Mouse (Mus musculus): ENCODE results near the gene Dhx58.
A peak's percentile ranks its signal among the peaks of the same experiment; 100 is the strongest.
"Not testable (repeated sequence)": the region's sequence is repeated elsewhere in the genome, so short reads cannot be mapped to it uniquely, and the experiment has no call there.

The Dhx58 gene

DNA sequence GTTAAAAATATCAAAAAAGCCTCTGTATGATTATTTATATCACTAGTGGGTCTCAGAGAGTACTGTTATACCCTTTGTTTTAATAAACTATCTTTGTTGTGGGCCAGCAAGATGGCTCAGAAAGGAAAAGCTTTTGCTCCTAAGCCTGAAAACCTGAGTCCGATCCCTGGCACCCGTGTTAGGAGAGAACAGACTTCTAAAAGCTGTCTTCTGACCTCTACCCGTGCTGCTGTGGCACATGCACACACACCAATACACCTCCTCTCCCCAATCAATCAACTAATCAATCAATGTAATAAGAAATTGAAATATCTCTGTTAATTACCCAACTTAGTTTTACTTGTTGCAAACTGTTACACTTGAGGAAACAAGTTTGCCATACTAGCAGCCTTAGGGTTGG is 3.4 kb downstream of the Dhx58 start:
- no peak for DNase-seq (ENCODE audit: extremely low spot score)

GRCm38 (mm10) chr11:100697921-100698320 is 6.2 kb downstream of the Dhx58 start:
- no peak for DNase-seq (ENCODE audit: extremely low spot score)

DNA sequence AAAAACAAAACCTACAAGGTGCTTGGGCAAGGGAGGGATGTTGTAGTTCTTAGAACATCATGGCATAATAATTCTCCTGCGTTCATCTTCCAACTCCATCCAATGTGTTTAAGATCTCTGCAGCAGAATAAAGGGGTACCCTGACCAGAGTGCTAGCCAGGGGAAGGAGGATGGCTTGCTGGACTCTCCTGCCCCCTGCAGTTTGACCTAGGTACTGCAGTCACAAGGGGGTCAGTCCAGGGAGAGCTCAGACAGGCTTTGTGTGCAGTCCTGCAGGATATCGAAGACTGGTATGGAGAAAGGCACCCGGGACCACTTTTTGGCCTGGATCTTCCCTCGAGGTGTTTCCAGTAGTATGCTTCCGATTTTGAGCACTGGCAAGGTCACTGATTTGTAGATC is 9.1 kb downstream of the Dhx58 start:
- DNase-seq (ENCODE audit: extremely low spot score): peak; percentile 84

GRCm38 (mm10) chr11:100693154-100693553 is 10.9 kb downstream of the Dhx58 start:
- no peak for DNase-seq (ENCODE audit: extremely low spot score)

- peak; percentile 27 for DNase-seq (ENCODE audit: extremely low spot score)
Observed at GRCm38 (mm10) chr11:100692164-100692616, 11.9 kb downstream of the Dhx58 start, which contains the start of gene Zfp385c. Gene Zfp385c (minus strand): TSS chr11:100692455.

DNA sequence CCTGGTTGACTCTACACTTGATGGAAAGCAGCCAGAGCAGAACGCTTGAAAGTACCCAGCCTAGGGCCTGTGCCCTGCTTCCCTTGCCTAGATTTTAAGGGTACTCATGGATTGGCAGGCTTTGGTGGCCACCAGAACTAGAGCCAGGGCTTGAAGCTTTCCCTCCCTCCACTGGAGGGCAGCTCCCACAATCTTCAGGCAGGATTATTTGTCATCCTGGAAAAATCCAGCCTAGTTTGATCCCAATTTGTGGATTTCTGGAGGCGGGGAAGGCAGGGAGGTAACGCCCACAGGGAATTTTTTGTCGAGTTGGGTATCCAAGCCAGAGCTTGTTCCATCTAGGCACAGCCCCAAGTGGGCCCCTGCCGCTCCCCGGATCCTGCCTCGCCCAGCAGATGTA is 13.7 kb downstream of the Dhx58 start:
- no peak for DNase-seq (ENCODE audit: extremely low spot score)

DNA sequence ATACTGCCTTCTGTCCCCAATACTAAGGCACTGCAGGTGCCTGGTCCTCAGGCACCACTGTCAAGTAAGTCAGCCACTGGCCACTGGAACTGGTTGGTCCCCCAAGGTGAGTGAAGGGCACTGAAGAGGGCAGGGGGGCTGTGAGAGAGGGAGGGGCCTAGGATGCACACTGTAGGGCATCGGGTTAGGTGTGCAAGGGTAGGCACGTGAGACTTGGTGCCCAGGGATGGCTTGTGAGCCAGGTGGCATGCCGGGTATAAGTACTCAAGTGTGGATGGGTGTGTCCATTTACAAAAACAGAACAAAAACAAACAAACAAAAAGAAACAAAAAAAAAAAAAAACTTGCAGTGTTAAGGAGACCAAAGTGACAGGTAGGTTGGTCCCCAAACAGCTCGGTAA is 15.6 kb downstream of the Dhx58 start:
- DNase-seq (ENCODE audit: extremely low spot score): no peak

GRCm38 (mm10) chr11:100687265-100687664 is 16.8 kb downstream of the Dhx58 start:
- DNase-seq (ENCODE audit: extremely low spot score): no peak

- DNase-seq (ENCODE audit: extremely low spot score): no peak
Observed at GRCm38 (mm10) chr11:100685371-100685770, 18.7 kb downstream of the Dhx58 start.

DNA sequence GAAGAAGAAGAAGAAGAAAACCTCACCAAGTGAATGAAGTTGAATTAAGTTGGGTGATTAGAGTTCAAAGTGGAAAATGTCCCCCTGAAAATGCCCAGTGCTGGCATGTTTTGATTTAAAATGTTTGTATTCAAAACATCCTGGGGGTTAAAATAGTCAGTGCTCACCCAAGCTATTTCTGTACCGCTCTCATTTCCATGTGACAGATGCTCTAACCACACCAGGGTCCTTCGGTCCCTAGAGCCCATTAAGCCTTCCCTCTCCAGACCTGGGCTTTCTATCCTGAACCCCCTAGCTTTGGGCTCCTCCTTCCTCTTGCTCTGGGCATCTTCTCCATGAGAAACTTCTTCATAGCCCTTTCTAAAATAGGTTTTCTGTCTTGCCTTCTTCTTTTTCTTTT is 20.0 kb downstream of the Dhx58 start:
- DNase-seq (ENCODE audit: extremely low spot score): no peak

DNA sequence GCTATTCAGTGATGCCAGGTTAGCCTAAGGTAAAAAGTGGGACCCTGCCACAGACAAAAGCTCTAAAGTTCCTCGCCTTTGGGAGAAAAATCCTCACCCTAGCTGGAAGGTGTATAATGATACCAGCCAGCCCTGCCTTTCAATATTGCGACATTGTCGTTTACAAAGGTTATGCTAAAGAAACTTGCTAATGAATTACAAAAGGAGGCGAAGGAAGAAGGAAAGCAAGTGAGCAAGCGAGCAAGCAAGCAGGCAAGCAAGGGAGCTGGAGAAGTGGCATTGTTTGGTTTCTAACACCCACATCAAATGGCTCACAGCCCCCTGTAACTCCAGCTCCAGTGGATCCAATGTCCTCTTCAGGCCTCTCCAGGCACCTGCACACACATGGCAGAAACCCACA is 21.5 kb downstream of the Dhx58 start:
- no peak for DNase-seq (ENCODE audit: extremely low spot score)

DNA sequence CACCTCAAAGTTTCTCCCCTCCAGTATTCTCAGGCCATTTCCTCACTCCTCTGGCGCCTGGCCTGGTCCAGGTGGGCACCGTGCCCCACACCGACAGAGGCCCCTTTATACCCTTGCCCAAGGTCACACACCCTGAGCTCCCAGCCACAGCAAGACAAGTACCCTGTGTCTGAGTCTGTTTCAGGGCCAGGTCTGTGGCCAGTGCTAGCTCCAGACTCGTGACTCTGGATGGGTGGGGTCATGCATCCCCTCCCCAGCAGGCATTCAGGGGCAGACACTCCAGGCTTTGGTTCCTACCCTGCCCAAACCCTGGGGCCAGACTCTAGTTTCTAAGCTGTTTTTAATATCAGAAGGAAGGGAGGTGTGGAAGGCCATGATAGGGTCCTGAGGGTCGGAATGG is 22.2 kb downstream of the Dhx58 start:
- no peak for DNase-seq (ENCODE audit: extremely low spot score)

GRCm38 (mm10) chr11:100677810-100678209 is 26.3 kb downstream of the Dhx58 start:
- no peak for DNase-seq (ENCODE audit: extremely low spot score)

DNA sequence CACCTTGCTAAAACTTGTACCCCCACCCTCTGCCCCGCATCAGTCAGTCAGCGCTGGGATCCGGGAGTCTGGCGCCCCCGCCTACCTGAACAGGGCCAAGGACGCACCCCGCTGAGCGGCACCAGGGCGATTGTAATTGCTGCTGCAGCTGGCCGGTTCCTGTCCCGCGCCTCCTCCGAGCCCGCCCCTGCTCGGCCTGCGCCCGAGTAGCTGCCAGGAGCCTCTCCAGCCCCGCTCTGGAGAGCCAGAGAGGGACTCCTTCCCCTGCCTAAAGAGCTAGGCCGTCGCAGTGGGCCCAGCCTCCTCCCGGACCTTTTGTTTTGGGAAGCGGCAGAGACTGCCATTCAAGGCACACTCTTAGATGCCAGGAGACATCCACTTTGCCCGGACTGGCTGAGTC is 30.9 kb downstream of the Dhx58 start:
- peak; percentile 39 for DNase-seq (ENCODE audit: extremely low spot score)

GRCm38 (mm10) chr11:100671956-100672355 is 32.1 kb downstream of the Dhx58 start:
- no peak for DNase-seq (ENCODE audit: extremely low spot score)

GRCm38 (mm10) chr11:100671049-100671448 is 33.0 kb downstream of the Dhx58 start:
- DNase-seq (ENCODE audit: extremely low spot score): no peak

DNA sequence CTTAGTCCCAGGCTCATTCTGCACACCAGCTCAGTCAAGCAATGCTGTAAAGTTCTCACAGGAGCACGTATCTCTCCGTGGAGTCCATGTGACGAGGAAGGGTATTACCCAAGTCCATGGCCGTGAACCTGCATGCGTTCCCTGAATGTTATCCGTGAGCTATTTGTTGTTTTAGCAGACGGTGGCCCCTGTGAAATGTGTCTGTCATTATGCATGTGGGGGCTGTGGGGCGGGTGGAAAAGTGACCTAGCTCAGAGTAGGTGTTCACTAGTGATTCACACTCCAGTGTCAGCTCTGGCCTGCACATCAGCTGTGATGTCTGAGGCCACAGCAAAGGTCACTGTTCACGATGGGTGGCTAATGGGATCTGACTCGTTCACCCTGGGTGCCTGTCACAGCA is 44.3 kb downstream of the Dhx58 start:
- DNase-seq (ENCODE audit: extremely low spot score): no peak

GRCm38 (mm10) chr11:100656458-100656857 is 47.6 kb downstream of the Dhx58 start:
- peak; percentile 37 for DNase-seq (ENCODE audit: extremely low spot score)

- not testable (repeated sequence) for DNase-seq (ENCODE audit: extremely low spot score)
Observed at GRCm38 (mm10) chr11:100655589-100655988, 48.5 kb downstream of the Dhx58 start.

GRCm38 (mm10) chr11:100651748-100652147 is 52.3 kb downstream of the Dhx58 start:
- DNase-seq (ENCODE audit: extremely low spot score): no peak

DNA sequence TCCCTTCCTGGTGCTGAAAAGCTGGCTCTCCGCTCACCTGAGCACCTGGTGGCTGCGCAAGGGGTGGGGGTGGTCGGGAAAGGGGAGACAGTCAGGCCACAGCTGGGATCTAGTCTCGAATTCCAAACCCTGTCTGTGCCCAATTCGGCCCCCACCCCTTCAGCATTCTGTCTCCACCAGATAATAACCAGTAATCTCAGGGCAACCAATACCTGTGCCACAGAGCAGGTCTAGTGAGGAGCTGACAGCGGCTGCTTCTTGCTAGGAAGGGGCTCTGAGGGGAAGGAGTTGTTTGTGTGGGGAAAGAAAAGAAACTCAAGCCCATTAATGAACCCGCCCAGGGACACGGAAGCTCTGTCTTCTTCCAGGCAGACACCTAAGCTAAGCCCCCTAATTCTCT is 52.9 kb downstream of the Dhx58 start:
- DNase-seq (ENCODE audit: extremely low spot score): no peak

DNA sequence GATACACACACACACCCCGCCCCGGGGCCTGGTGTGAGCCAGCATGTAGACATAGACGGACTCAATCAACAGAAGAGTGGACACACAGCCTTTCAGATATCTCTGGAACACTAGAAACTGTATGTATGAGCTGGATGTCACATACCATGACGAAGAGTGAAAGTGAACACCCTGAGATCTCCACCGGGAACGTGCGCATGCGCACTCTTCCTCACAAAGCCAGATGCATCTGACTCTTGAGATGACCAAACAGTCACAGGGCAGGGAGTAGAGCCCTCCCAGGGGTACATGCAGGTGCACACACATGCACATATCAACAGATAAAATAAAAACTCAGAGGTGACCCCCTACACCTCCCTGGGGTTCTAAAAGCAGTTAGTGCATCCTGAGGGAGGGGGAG is 55.7 kb downstream of the Dhx58 start:
- DNase-seq (ENCODE audit: extremely low spot score): no peak

- peak; percentile 48 for DNase-seq (ENCODE audit: extremely low spot score)
Observed at GRCm38 (mm10) chr11:100646265-100646664, 57.8 kb downstream of the Dhx58 start.

Data from embryo, embryonic 9.5 days (tissue).